Mouse (Mus musculus): ENCODE data around the gene Abca5. TPM values are rescaled to one million over a fixed set of nuclear protein-coding genes. Genes with fewer than 3 reads are reported as not detected.

Abca5 gene
- polyA plus RNA-seq, 1 experiment from 2014 or later, result 4.7 TPM

Other genes starting within 250 kb of the Abca5 start
- 0.14 and 0.31 TPM in 2 replicates for gene Abca8a, start 241.7 kb downstream of the Abca5 start, polyA plus RNA-seq (2014; fragmentation: Nextera tagmentation; extraction: Ambion mirVana)
- gene Abca9, start 169.5 kb downstream of the Abca5 start, polyA plus RNA-seq (2014; fragmentation: Nextera tagmentation; extraction: Ambion mirVana), result 0.85 and 1.4 TPM in 2 replicates
- 0.31 and 0.48 TPM in 2 replicates for gene Abca6, start 85.9 kb downstream of the Abca5 start, polyA plus RNA-seq (2014; fragmentation: Nextera tagmentation; extraction: Ambion mirVana)
- gene Map2k6, start 61.4 kb upstream of the Abca5 start, polyA plus RNA-seq (2014; fragmentation: Nextera tagmentation; extraction: Ambion mirVana), result 25.5 and 26.4 TPM in 2 replicates